Mouse (Mus musculus): Measurements from ENCODE around the gene Egfl7. TPM values are rescaled to one million over a fixed set of nuclear protein-coding genes. Genes with fewer than 3 reads are reported as not detected.

The Egfl7 gene
- polyA plus RNA-seq, 1 experiment, result 3.6 TPM

DNA sequence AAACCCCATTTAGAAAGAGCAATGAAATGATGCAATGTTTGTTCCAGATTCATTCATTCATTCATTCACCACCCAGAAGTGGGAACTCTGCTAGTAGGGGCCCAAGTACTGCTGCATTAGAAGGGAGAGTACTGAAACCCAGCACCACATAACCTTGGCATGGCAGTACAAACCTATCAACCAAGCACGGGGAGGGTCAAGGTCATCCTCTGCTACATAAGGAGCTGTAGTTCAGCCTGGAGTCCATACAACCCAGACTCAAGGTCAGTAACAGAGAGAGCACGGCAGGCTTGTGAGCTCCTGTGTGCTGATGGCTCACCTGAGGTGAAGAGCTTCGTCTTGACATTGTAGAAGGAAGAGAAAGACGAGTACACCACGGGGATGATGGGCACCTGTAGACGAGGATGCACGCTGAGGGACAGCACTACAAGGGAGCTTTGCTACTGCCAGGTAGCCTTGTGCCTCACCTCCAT is 14.7 kb downstream of the Egfl7 start:
- Histone ChIP-seq H3K36me3 (ENCODE audit: control insufficient read depth) (peaks cover 36% of the 10 kb centered on the region), H3K4me1 (ENCODE audit: control insufficient read depth) (peaks cover 3% of the 10 kb centered on the region; the same call in 1 of the 2 replicates), H3K4me3 (replicated peaks) (no peak overlapping the region), H3K9me3 (ENCODE audit: control insufficient read depth, low read length) (no peaks in the 10 kb centered on the region), H3K27me3 (ENCODE audit: control insufficient read depth) (no peaks in the 10 kb centered on the region)
- TF ChIP-seq TAL1 (IDR thresholded peaks at IDR 0.05; ENCODE audit: low read length), result no peak
- TF ChIP-seq GATA1 (IDR thresholded peaks at IDR 0.05; ENCODE audit: low read length), result no peak

GRCm38 (mm10) chr2:26594934-26595724 is 15.3 kb downstream of the Egfl7 start:
- H3K4me3 ChIP-seq (replicated peaks), result no peak overlapping the region
- peaks cover 36% of the 10 kb centered on the region for H3K36me3 ChIP-seq (ENCODE audit: control insufficient read depth)
- H3K9me3 ChIP-seq (ENCODE audit: control insufficient read depth, low read length), result no peaks in the 10 kb centered on the region
- TF ChIP-seq GATA1 (IDR thresholded peaks at IDR 0.05; ENCODE audit: low read length), result no peak
- no peak for TF ChIP-seq TAL1 (IDR thresholded peaks at IDR 0.05; ENCODE audit: low read length)
- H3K27me3 ChIP-seq (ENCODE audit: control insufficient read depth), result no peaks in the 10 kb centered on the region
- peaks cover 3% of the 10 kb centered on the region; the same call in 1 of the 2 replicates for H3K4me1 ChIP-seq (ENCODE audit: control insufficient read depth)

DNA sequence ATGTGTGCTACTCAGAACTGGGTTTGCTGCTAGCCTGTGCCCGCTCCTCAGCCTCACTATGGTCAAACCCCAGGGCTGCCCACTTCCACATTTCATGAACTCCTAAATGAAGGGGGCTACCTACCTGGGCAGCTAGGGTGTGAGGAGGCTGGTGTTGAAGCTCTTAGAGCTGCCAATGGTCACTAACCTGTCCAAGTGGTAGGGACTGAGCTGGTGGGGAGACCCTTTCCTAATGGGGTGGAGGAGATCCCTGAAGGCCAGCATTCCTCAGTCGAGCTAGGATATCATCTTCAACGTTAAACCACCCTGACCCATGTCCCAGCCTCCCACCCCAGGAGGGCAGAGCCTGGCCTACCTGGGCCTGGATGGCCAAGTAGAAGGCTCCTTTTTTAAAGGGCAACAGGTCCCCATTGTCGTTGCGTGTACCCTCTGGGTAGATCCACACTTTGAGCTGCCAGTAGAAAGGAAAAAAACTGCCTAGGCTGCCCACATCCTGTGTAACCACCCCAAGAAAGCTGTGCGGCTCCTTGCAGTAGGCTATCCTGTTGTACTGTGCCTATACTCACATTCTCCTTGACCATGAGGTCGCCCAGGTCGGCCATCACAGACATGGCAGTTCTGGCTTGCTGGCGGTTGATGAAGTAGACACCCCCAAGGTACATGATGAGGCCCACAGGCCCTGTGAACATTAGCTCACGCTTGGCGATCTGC is 16.1 kb downstream of the Egfl7 start:
- TF ChIP-seq GATA1 (IDR thresholded peaks at IDR 0.05; ENCODE audit: low read length) (no peak), TAL1 (IDR thresholded peaks at IDR 0.05; ENCODE audit: low read length) (no peak)
- Histone ChIP-seq H3K9me3 (ENCODE audit: control insufficient read depth, low read length) (no peaks in the 10 kb centered on the region), H3K27me3 (ENCODE audit: control insufficient read depth) (no peaks in the 10 kb centered on the region), H3K4me3 (replicated peaks) (no peak overlapping the region), H3K4me1 (ENCODE audit: control insufficient read depth) (peaks cover 3% of the 10 kb centered on the region; the same call in 1 of the 2 replicates), H3K36me3 (ENCODE audit: control insufficient read depth) (peaks cover 30% of the 10 kb centered on the region)

GRCm38 (mm10) chr2:26596898-26597297 is 17.1 kb downstream of the Egfl7 start:
- no peaks in the 10 kb centered on the region for H3K9me3 ChIP-seq (ENCODE audit: control insufficient read depth, low read length)
- H3K27me3 ChIP-seq (ENCODE audit: control insufficient read depth), result no peaks in the 10 kb centered on the region
- H3K4me3 ChIP-seq (replicated peaks), result no peak overlapping the region
- peaks cover 22% of the 10 kb centered on the region for H3K36me3 ChIP-seq (ENCODE audit: control insufficient read depth)
- peaks cover 3% of the 10 kb centered on the region; the same call in 1 of the 2 replicates for H3K4me1 ChIP-seq (ENCODE audit: control insufficient read depth)
- TF ChIP-seq GATA1 (IDR thresholded peaks at IDR 0.05; ENCODE audit: low read length) (no peak), TAL1 (IDR thresholded peaks at IDR 0.05; ENCODE audit: low read length) (no peak)

GRCm38 (mm10) chr2:26597810-26598209 is 18.0 kb downstream of the Egfl7 start:
- peaks cover 16% of the 10 kb centered on the region for H3K36me3 ChIP-seq (ENCODE audit: control insufficient read depth)
- H3K4me1 ChIP-seq (ENCODE audit: control insufficient read depth), result peaks cover 3% of the 10 kb centered on the region; the same call in 1 of the 2 replicates
- no peak for TF ChIP-seq TAL1 (IDR thresholded peaks at IDR 0.05; ENCODE audit: low read length)
- no peak for TF ChIP-seq GATA1 (IDR thresholded peaks at IDR 0.05; ENCODE audit: low read length)
- peaks cover 3% of the 10 kb centered on the region for H3K27me3 ChIP-seq (ENCODE audit: control insufficient read depth)
- no peaks in the 10 kb centered on the region for H3K9me3 ChIP-seq (ENCODE audit: control insufficient read depth, low read length)
- H3K4me3 ChIP-seq (replicated peaks), result no peak overlapping the region

GRCm38 (mm10) chr2:26598462-26598861 is 18.6 kb downstream of the Egfl7 start:
- TF ChIP-seq TAL1 (IDR thresholded peaks at IDR 0.05; ENCODE audit: low read length) (no peak), GATA1 (IDR thresholded peaks at IDR 0.05; ENCODE audit: low read length) (no peak)
- Histone ChIP-seq H3K27me3 (ENCODE audit: control insufficient read depth) (peaks cover 9% of the 10 kb centered on the region), H3K36me3 (ENCODE audit: control insufficient read depth) (peaks cover 11% of the 10 kb centered on the region; the same call in 1 of the 2 replicates), H3K4me1 (ENCODE audit: control insufficient read depth) (peaks cover 6% of the 10 kb centered on the region), H3K9me3 (ENCODE audit: control insufficient read depth, low read length) (no peaks in the 10 kb centered on the region), H3K4me3 (replicated peaks) (no peak overlapping the region)

DNA sequence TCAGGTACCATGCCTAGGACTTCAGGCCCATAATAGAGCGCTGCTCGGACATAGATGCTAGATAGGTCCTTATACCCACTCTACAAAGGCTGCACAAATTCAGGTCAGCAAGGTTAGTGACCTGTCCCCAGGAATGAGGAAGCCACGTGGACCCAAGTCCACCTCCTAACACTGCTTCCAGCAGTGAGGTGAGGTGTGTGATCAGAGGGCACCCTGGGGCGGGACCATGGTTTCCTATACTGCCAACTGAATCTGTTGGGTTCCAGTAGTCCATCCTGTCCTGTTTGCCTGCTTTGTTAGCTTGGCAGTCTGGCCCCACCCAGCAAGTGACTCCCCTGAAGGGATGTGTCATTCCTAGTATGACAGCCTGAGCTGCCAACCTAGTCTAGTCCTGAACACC is 20.2 kb downstream of the Egfl7 start:
- Histone ChIP-seq H3K9me3 (ENCODE audit: control insufficient read depth, low read length) (no peaks in the 10 kb centered on the region), H3K36me3 (ENCODE audit: control insufficient read depth) (peaks cover 4% of the 10 kb centered on the region; the same call in 1 of the 2 replicates), H3K4me1 (ENCODE audit: control insufficient read depth) (peaks cover 15% of the 10 kb centered on the region), H3K27me3 (ENCODE audit: control insufficient read depth) (peaks cover 24% of the 10 kb centered on the region), H3K4me3 (replicated peaks) (no peak overlapping the region)
- TF ChIP-seq GATA1 (IDR thresholded peaks at IDR 0.05; ENCODE audit: low read length) (no peak), TAL1 (IDR thresholded peaks at IDR 0.05; ENCODE audit: low read length) (no peak)

GRCm38 (mm10) chr2:26600664-26601063 is 20.9 kb downstream of the Egfl7 start:
- H3K36me3 ChIP-seq (ENCODE audit: control insufficient read depth), result peaks cover 1% of the 10 kb centered on the region; the same call in 1 of the 2 replicates
- H3K9me3 ChIP-seq (ENCODE audit: control insufficient read depth, low read length), result no peaks in the 10 kb centered on the region
- peaks cover 26% of the 10 kb centered on the region for H3K27me3 ChIP-seq (ENCODE audit: control insufficient read depth)
- no peak overlapping the region for H3K4me3 ChIP-seq (replicated peaks)
- peaks cover 15% of the 10 kb centered on the region for H3K4me1 ChIP-seq (ENCODE audit: control insufficient read depth)
- TF ChIP-seq TAL1 (IDR thresholded peaks at IDR 0.05; ENCODE audit: low read length) (no peak), GATA1 (IDR thresholded peaks at IDR 0.05; ENCODE audit: low read length) (no peak)

- Histone ChIP-seq H3K27me3 (ENCODE audit: control insufficient read depth) (peaks cover 30% of the 10 kb centered on the region), H3K4me3 (replicated peaks) (no peak overlapping the region), H3K4me1 (ENCODE audit: control insufficient read depth) (peaks cover 15% of the 10 kb centered on the region), H3K9me3 (ENCODE audit: control insufficient read depth, low read length) (no peaks in the 10 kb centered on the region), H3K36me3 (ENCODE audit: control insufficient read depth) (no peaks in the 10 kb centered on the region)
- no peak for TF ChIP-seq TAL1 (IDR thresholded peaks at IDR 0.05; ENCODE audit: low read length)
- TF ChIP-seq GATA1 (IDR thresholded peaks at IDR 0.05; ENCODE audit: low read length), result no peak
These were observed 21.8 kb downstream of the Egfl7 start for GRCm38 (mm10) chr2:26601595-26601994.
